Mouse (Mus musculus) testis, adult 2 months (tissue): ENCODE measurements around the gene Olfr448.

ENCODE experiments used
- CTCF ChIP-seq: fragments of 200-500 bp; IDR thresholded peaks from 2 replicates; pipeline ENCODE4 v1.5.1; 2012; ENCODE audit warnings: low read depth, mild to moderate bottlenecking, inconsistent platforms, low read length, moderate library complexity; ENCODE audit not compliant: control insufficient read depth, insufficient read depth, insufficient replicate concordance
- POLR2A ChIP-seq: fragments of 200-500 bp; IDR thresholded peaks from 2 replicates; pipeline ENCODE4 v1.6.1; 2012; ENCODE audit warnings: low read depth, mild to moderate bottlenecking, inconsistent platforms, low read length, moderate library complexity; ENCODE audit not compliant: control insufficient read depth

GRCm38 (mm10) chr6:42890141-42890540 lies at the start of gene Olfr448:
- TF ChIP-seq POLR2A: no peak
- no peak for TF ChIP-seq CTCF
